33 mouse cellular contexts compared by ENCODE assay signal in genomic region chr9:58703766-58704165, GRCm38 (mm10). TPM values are rescaled to one million over a fixed set of nuclear protein-coding genes. Genes with fewer than 3 reads are reported as not detected.
"Had no signal": no experiment of that assay in that cellular context is flagged by ENCODE, and none has a peak within 500 bp of the region (broad histone marks: within the 10 kb centered on the region; RNA-seq: fewer than 3 reads in every experiment).

No protein-coding gene starts in this region.

- ATAC-seq: liver, embryonic 12.5 days; liver, postnatal 0 days; lung, postnatal 0 days; midbrain, embryonic 13.5 days; midbrain, embryonic 15.5 days; midbrain, embryonic 16.5 days had no signal

- DNase-seq: left cerebral cortex, postnatal 4 days; liver; liver, embryonic 13.5 days; liver, postnatal 0 days; lung, adult 18-20 months; lung, adult 2 months; lung, embryonic 14.5 days; lung, postnatal 10 days; lung, postnatal 14 days; lung, postnatal 36 days; lung, postnatal 4 days had no signal

- H3K9ac ChIP-seq: limb, embryonic 12.5 days; limb, embryonic 13.5 days; limb, embryonic 15.5 days; liver, embryonic 12.5 days; liver, embryonic 13.5 days; liver, embryonic 14.5 days; liver, embryonic 15.5 days; liver, postnatal 0 days; lung, embryonic 14.5 days; lung, embryonic 15.5 days; midbrain, embryonic 12.5 days; midbrain, embryonic 13.5 days; midbrain, embryonic 15.5 days; neural tube, embryonic 12.5 days had no signal

- H3K27ac ChIP-seq: limb, embryonic 10.5 days; limb, embryonic 12.5 days; limb, embryonic 13.5 days; limb, embryonic 15.5 days; liver, embryonic 12.5 days; liver, embryonic 13.5 days; liver, embryonic 14.5 days; liver, embryonic 15.5 days; lung, embryonic 15.5 days; macrophage; midbrain, embryonic 10.5 days; midbrain, embryonic 12.5 days; midbrain, embryonic 13.5 days; midbrain, embryonic 15.5 days; neural tube, embryonic 12.5 days had no signal

- H3K9me3 ChIP-seq: limb, embryonic 10.5 days; limb, embryonic 12.5 days; limb, embryonic 13.5 days; limb, embryonic 15.5 days; liver, embryonic 12.5 days; liver, embryonic 13.5 days; liver, embryonic 15.5 days; lung, embryonic 15.5 days; megakaryocyte, embryonic 14.5 days; midbrain, embryonic 10.5 days; midbrain, embryonic 12.5 days; midbrain, embryonic 13.5 days; midbrain, embryonic 15.5 days; neural tube, embryonic 12.5 days had no signal

- H3K4me3 ChIP-seq: limb, embryonic 10.5 days; limb, embryonic 12.5 days; limb, embryonic 13.5 days; limb, embryonic 15.5 days; liver, embryonic 12.5 days; liver, embryonic 13.5 days; liver, embryonic 15.5 days; lung, embryonic 15.5 days; megakaryocyte, embryonic 14.5 days; midbrain, embryonic 10.5 days; midbrain, embryonic 12.5 days; midbrain, embryonic 13.5 days; midbrain, embryonic 15.5 days; myocyte; neural tube, embryonic 12.5 days had no signal

- H3K27me3 ChIP-seq: limb, embryonic 12.5 days; limb, embryonic 13.5 days; limb, embryonic 15.5 days; lung, embryonic 15.5 days; midbrain, embryonic 13.5 days; midbrain, embryonic 15.5 days; neural tube, embryonic 12.5 days had no signal

- H3K4me1 ChIP-seq: limb, embryonic 15.5 days; liver, embryonic 12.5 days; liver, embryonic 13.5 days; liver, embryonic 15.5 days; lung, embryonic 15.5 days; midbrain, embryonic 12.5 days; midbrain, embryonic 13.5 days; midbrain, embryonic 15.5 days; neural tube, embryonic 12.5 days had no signal

- H3K4me2 ChIP-seq: limb, embryonic 12.5 days; limb, embryonic 13.5 days; limb, embryonic 15.5 days; liver, embryonic 11.5 days; liver, embryonic 12.5 days; liver, embryonic 13.5 days; liver, embryonic 15.5 days; lung, embryonic 14.5 days; lung, embryonic 15.5 days; midbrain, embryonic 12.5 days; midbrain, embryonic 13.5 days; midbrain, embryonic 15.5 days; neural tube, embryonic 12.5 days had no signal

- H3K36me3 ChIP-seq: limb, embryonic 10.5 days; limb, embryonic 12.5 days; limb, embryonic 13.5 days; limb, embryonic 15.5 days; liver, embryonic 12.5 days; liver, embryonic 13.5 days; liver, embryonic 15.5 days; lung, embryonic 15.5 days; midbrain, embryonic 10.5 days; midbrain, embryonic 12.5 days; midbrain, embryonic 13.5 days; midbrain, embryonic 15.5 days; neural tube, embryonic 12.5 days had no signal

RNA-seq across cellular contexts. Expression of gene Rec114, which starts 40.0 kb away (rescaled TPM):
- total RNA-seq: left cerebral cortex, adult 8-10 months; left cerebral cortex, postnatal 14 days; left cerebral cortex, postnatal 25 days had no signal
- polyA plus RNA-seq: macrophage had no signal
